Comparison of ENCODE assay signal across 15 mouse cellular contexts in genomic region chr4:56756966-56757600, GRCm38 (mm10). TPM values are rescaled to one million over a fixed set of nuclear protein-coding genes. Genes with fewer than 3 reads are reported as not detected.
DNase-seq lines count a peak whose midpoint lies in the region; ATAC-seq lines count a peak whose summit lies in the region.
"Had no signal": no experiment of that assay in that cellular context is flagged by ENCODE, and none has a peak within 500 bp of the region (broad histone marks: within the 10 kb centered on the region; RNA-seq: fewer than 3 reads in every experiment).

No protein-coding gene starts in this region.

- ATAC-seq in common myeloid progenitor, adult 5-6 weeks (replicated peaks; ENCODE audit: low read depth, poor library complexity, severe bottlenecking) = peak; percentile 84
- peak; percentile 95 for ATAC-seq in megakaryocyte progenitor cell, adult 5-6 weeks (replicated peaks; ENCODE audit: poor library complexity)
- ATAC-seq: midbrain, embryonic 15.5 days had no signal

- DNase-seq in heart, adult 11 months = peak; percentile 91
- DNase-seq in heart, postnatal 4 days = no peak
- DNase-seq in lung, adult 18-20 months = peak; percentile 77 to 78
- no peak for DNase-seq in kidney, postnatal 4 days
- no peak for DNase-seq in adrenal gland, postnatal 25 days
- no peak for DNase-seq in MN1 (ENCODE audit: low spot score)
- DNase-seq: adrenal gland, postnatal 10 days; cerebellum, adult 11-12 months; kidney, postnatal 25 days; thymus, postnatal 14 days had no signal

RNA-seq across cellular contexts. Expression of gene Actl7a, which starts 13.9 kb away (rescaled TPM):
- not detected for total RNA-seq in heart, postnatal 4 days (2021)
- total RNA-seq in common myeloid progenitor, adult 5-6 weeks (2017) = not detected in 2 replicates
- not detected in 2 replicates for total RNA-seq in megakaryocyte progenitor cell, adult 5-6 weeks (2015)
- not detected in 2 replicates for total RNA-seq in megakaryocyte progenitor cell, adult 5-6 weeks (2017)
- total RNA-seq in adrenal gland, postnatal 25 days (2021) = not detected in 2 replicates
- total RNA-seq: adrenal gland, postnatal 10 days; gastrocnemius, adult 18-20 months; left cerebral cortex, postnatal 25 days had no signal

RNA-seq across cellular contexts. Expression of gene Actl7b, which starts 15.8 kb away (rescaled TPM):
- total RNA-seq in heart, postnatal 4 days (2021) = not detected
- not detected in 2 replicates for total RNA-seq in common myeloid progenitor, adult 5-6 weeks (2017)
- 0.17 TPM in 1 of 2 replicates, not detected in the other for total RNA-seq in megakaryocyte progenitor cell, adult 5-6 weeks (2015)
- total RNA-seq in megakaryocyte progenitor cell, adult 5-6 weeks (2017) = 0.14 and 0.37 TPM in 2 replicates
- not detected in 2 replicates for total RNA-seq in adrenal gland, postnatal 25 days (2021)
- total RNA-seq: adrenal gland, postnatal 10 days; gastrocnemius, adult 18-20 months had no signal

RNA-seq across cellular contexts. Expression of gene Gm26657, which starts 17.2 kb away (rescaled TPM):
- total RNA-seq in heart, postnatal 4 days (2021) = not detected
- total RNA-seq in common myeloid progenitor, adult 5-6 weeks (2017) = not detected in 2 replicates
- not detected in 2 replicates for total RNA-seq in megakaryocyte progenitor cell, adult 5-6 weeks (2015)
- not detected in 2 replicates for total RNA-seq in megakaryocyte progenitor cell, adult 5-6 weeks (2017)
- total RNA-seq in adrenal gland, postnatal 25 days (2021) = not detected in 2 replicates
- total RNA-seq: adrenal gland, postnatal 10 days; gastrocnemius, adult 18-20 months; left cerebral cortex, postnatal 25 days had no signal

RNA-seq across cellular contexts. Expression of gene Elp1, which starts 45.0 kb away (rescaled TPM):
- total RNA-seq in heart, postnatal 4 days (2021) = 10 to 100 TPM; 31.1 to 33.2 TPM
- 34.9 and 42.8 TPM in 2 replicates for total RNA-seq in common myeloid progenitor, adult 5-6 weeks (2017)
- 58.5 and 61.1 TPM in 2 replicates for total RNA-seq in megakaryocyte progenitor cell, adult 5-6 weeks (2015)
- 42.5 and 51.8 TPM in 2 replicates for total RNA-seq in megakaryocyte progenitor cell, adult 5-6 weeks (2017)
- total RNA-seq in adrenal gland, postnatal 25 days (2021) = 35.5 and 40.1 TPM in 2 replicates

RNA-seq across cellular contexts. Expression of gene Fam206a, which starts 45.1 kb away (rescaled TPM):
- 1 to 10 TPM; 5.3 to 5.6 TPM for total RNA-seq in heart, postnatal 4 days (2021)
- total RNA-seq in common myeloid progenitor, adult 5-6 weeks (2017) = 7.5 and 9.3 TPM in 2 replicates
- 40.2 and 41.2 TPM in 2 replicates for total RNA-seq in megakaryocyte progenitor cell, adult 5-6 weeks (2015)
- 8.2 and 8.6 TPM in 2 replicates for total RNA-seq in megakaryocyte progenitor cell, adult 5-6 weeks (2017)
- 13.1 and 14.6 TPM in 2 replicates for total RNA-seq in adrenal gland, postnatal 25 days (2021)

Comparison
In these comparisons a context has a peak if more than half of its experiments do, and no peak if none do; other contexts are left out.
1. DNase-seq: peak in heart, adult 11 months (single experiment) and lung, adult 18-20 months (2 of 2); none in heart, postnatal 4 days (single experiment), kidney, postnatal 4 days (0 of 2), adrenal gland, postnatal 25 days (single experiment) and MN1 (single experiment).